24 mouse cellular contexts compared by ENCODE assay signal in genomic region chr13:49158040-49158713, GRCm38 (mm10). TPM values are rescaled to one million over a fixed set of nuclear protein-coding genes. Genes with fewer than 3 reads are reported as not detected.
DNase-seq lines count a peak whose midpoint lies in the region; ATAC-seq and TF ChIP-seq lines count a peak whose summit lies in the region.
"Had no signal": no experiment of that assay in that cellular context is flagged by ENCODE, and none has a peak within 500 bp of the region (broad histone marks: within the 10 kb centered on the region; RNA-seq: fewer than 3 reads in every experiment).

No protein-coding gene starts in this region.

- 0 out of 2 replicates have a peak, but pooled peaks cover 6% of the 10 kb centered on the region for H3K9me3 ChIP-seq in heart, postnatal 0 days (replicated peaks; ENCODE audit: control insufficient read depth, low read length)
- H3K9me3 ChIP-seq in midbrain, embryonic 11.5 days (ENCODE audit: control insufficient read depth, low read length), result no peaks in the 10 kb centered on the region
- H3K9me3 ChIP-seq: heart, embryonic 10.5 days; hindbrain, embryonic 15.5 days; limb, embryonic 12.5 days; midbrain, embryonic 13.5 days; stomach, embryonic 15.5 days had no signal

- H3K27me3 ChIP-seq in heart, postnatal 0 days (ENCODE audit: control insufficient read depth, insufficient read depth, low read length), result no peaks in the 10 kb centered on the region
- no peaks in the 10 kb centered on the region for H3K27me3 ChIP-seq in midbrain, embryonic 11.5 days (ENCODE audit: control insufficient read depth, insufficient read depth, low read length)
- H3K27me3 ChIP-seq: hindbrain, embryonic 15.5 days; midbrain, embryonic 13.5 days; neural tube, embryonic 13.5 days; stomach, embryonic 15.5 days had no signal

- H3K27ac ChIP-seq in heart, postnatal 0 days (ENCODE audit: low read depth), result no peak overlapping the region
- no peak overlapping the region for H3K27ac ChIP-seq in midbrain, embryonic 11.5 days (ENCODE audit: low read depth, low read length)
- H3K27ac ChIP-seq: heart, embryonic 10.5 days; hindbrain, embryonic 15.5 days; layer of hippocampus, adult 2 months; limb, embryonic 12.5 days; midbrain, embryonic 13.5 days; neural tube, embryonic 13.5 days; stomach, embryonic 15.5 days had no signal

- H3K4me2 ChIP-seq in heart, postnatal 0 days (ENCODE audit: low read depth, low read length), result no peak overlapping the region
- no peak overlapping the region for H3K4me2 ChIP-seq in midbrain, embryonic 11.5 days
- H3K4me2 ChIP-seq: hindbrain, embryonic 15.5 days; limb, embryonic 12.5 days; liver, embryonic 11.5 days; midbrain, embryonic 13.5 days; neural tube, embryonic 13.5 days; stomach, embryonic 15.5 days had no signal

- no peak for ATAC-seq in heart, postnatal 0 days (ENCODE audit: insufficient read depth, low read depth)
- ATAC-seq in midbrain, embryonic 11.5 days (ENCODE audit: low FRiP score), result no peak
- ATAC-seq: liver, postnatal 0 days; midbrain, embryonic 13.5 days had no signal

- no peak for TF ChIP-seq CTCF in heart, postnatal 0 days (IDR thresholded peaks at IDR 0.05; ENCODE audit: low read depth)

- DNase-seq in heart, postnatal 0 days (ENCODE audit: low spot score), result peak; percentile 3
- no peak for DNase-seq in heart, adult 18-20 months
- peak; percentile 70 for DNase-seq in brain, adult 2 months (ENCODE audit: low read depth, low spot score)
- peak; percentile 27 for DNase-seq in kidney, postnatal 10 days
- DNase-seq in lung, postnatal 14 days, result peak; percentile 28
- no peak for DNase-seq in midbrain, embryonic 11.5 days (ENCODE audit: low spot score, missing footprints)
- DNase-seq in cerebellum, postnatal 10 days, result no peak
- no peak for DNase-seq in natural killer cell, adult 2 months (ENCODE audit: low spot score in 2 of 2)
- DNase-seq: adrenal gland, postnatal 25 days; cerebellum, postnatal 14 days; liver, postnatal 0 days; retina, postnatal 1 day; right cerebral cortex, postnatal 4 days; thymus, postnatal 25 days had no signal

- WGBS in heart, postnatal 0 days, result 64% methylated on average over 10 of the region's 10 CpGs
- 80% methylated on average over 10 of the region's 10 CpGs for WGBS in midbrain, embryonic 11.5 days

- H3K4me3 ChIP-seq in heart, postnatal 0 days (ENCODE audit: low read depth, low read length), result no peak overlapping the region
- H3K4me3 ChIP-seq in midbrain, embryonic 11.5 days (ENCODE audit: low read depth, low read length), result no peak overlapping the region
- H3K4me3 ChIP-seq: heart, embryonic 10.5 days; hindbrain, embryonic 15.5 days; layer of hippocampus, adult 2 months; limb, embryonic 12.5 days; midbrain, embryonic 13.5 days; neural tube, embryonic 13.5 days; stomach, embryonic 15.5 days had no signal

- no peak overlapping the region for H3K9ac ChIP-seq in heart, postnatal 0 days (replicated peaks; ENCODE audit: low read depth, low read length)
- H3K9ac ChIP-seq in midbrain, embryonic 11.5 days (ENCODE audit: low read length), result no peak overlapping the region
- H3K9ac ChIP-seq: hindbrain, embryonic 15.5 days; limb, embryonic 12.5 days; liver, postnatal 0 days; midbrain, embryonic 13.5 days; neural tube, embryonic 13.5 days; stomach, embryonic 15.5 days had no signal

- 0 out of 2 replicates have a peak, but pooled peaks cover 12% of the 10 kb centered on the region for H3K4me1 ChIP-seq in heart, postnatal 0 days (ENCODE audit: control insufficient read depth, insufficient read depth)
- no peaks in the 10 kb centered on the region for H3K4me1 ChIP-seq in midbrain, embryonic 11.5 days (ENCODE audit: control insufficient read depth, insufficient read depth, low read length)
- H3K4me1 ChIP-seq: limb, embryonic 12.5 days; midbrain, embryonic 13.5 days; stomach, embryonic 15.5 days had no signal

- H3K36me3 ChIP-seq in heart, postnatal 0 days (replicated peaks; ENCODE audit: control insufficient read depth, insufficient read depth, low read length), result no peaks in the 10 kb centered on the region
- H3K36me3 ChIP-seq in midbrain, embryonic 11.5 days (ENCODE audit: control insufficient read depth, insufficient read depth, low read length), result no peaks in the 10 kb centered on the region
- H3K36me3 ChIP-seq: heart, embryonic 10.5 days; hindbrain, embryonic 15.5 days; limb, embryonic 12.5 days; midbrain, embryonic 13.5 days; neural tube, embryonic 13.5 days; stomach, embryonic 15.5 days had no signal

- no peak for TF ChIP-seq EP300 in heart, postnatal 0 days (IDR thresholded peaks at IDR 0.05; ENCODE audit: low read depth)

RNA-seq across cellular contexts. Expression of gene Wnk2, which starts 10.4 kb away (rescaled TPM):
- 5.4 and 5.5 TPM in 2 replicates for total RNA-seq in heart, postnatal 0 days (2014; rRNA removed; ENCODE audit: low replicate concordance)
- 1.5 TPM in 2 replicates for polyA plus RNA-seq in heart, postnatal 0 days (2015; fragmentation: Nextera tagmentation; extraction: Ambion mirVana)
- 10 to 100 TPM; 70.1 to 70.9 TPM for total RNA-seq in heart, adult 18-20 months (2021)
- polyA plus RNA-seq in midbrain, embryonic 11.5 days (2014; fragmentation: Nextera tagmentation; extraction: Ambion mirVana), result 6.1 and 7.8 TPM in 2 replicates
- total RNA-seq: hematopoietic stem cell, adult 5-6 weeks; megakaryocyte progenitor cell, adult 5-6 weeks had no signal

RNA-seq across cellular contexts. Expression of gene Ninj1, which starts 29.1 kb away (rescaled TPM):
- total RNA-seq in heart, postnatal 0 days (2014; rRNA removed; ENCODE audit: low replicate concordance), result 75.3 and 102 TPM in 2 replicates
- 94.6 and 97.2 TPM in 2 replicates for polyA plus RNA-seq in heart, postnatal 0 days (2015; fragmentation: Nextera tagmentation; extraction: Ambion mirVana)
- 100 to 1,000 TPM; 122 to 123 TPM for total RNA-seq in heart, adult 18-20 months (2021)
- polyA plus RNA-seq in midbrain, embryonic 11.5 days (2014; fragmentation: Nextera tagmentation; extraction: Ambion mirVana), result 17.5 TPM in 2 replicates

RNA-seq across cellular contexts. Expression of gene Card19, which starts 57.7 kb away (rescaled TPM):
- total RNA-seq in heart, postnatal 0 days (2014; rRNA removed; ENCODE audit: low replicate concordance), result 114 and 136 TPM in 2 replicates
- 188 TPM in 2 replicates for polyA plus RNA-seq in heart, postnatal 0 days (2015; fragmentation: Nextera tagmentation; extraction: Ambion mirVana)
- 100 to 1,000 TPM; 145 to 150 TPM for total RNA-seq in heart, adult 18-20 months (2021)
- polyA plus RNA-seq in midbrain, embryonic 11.5 days (2014; fragmentation: Nextera tagmentation; extraction: Ambion mirVana), result 17.1 and 18.0 TPM in 2 replicates

Comparison
In these comparisons a context has a peak if more than half of its experiments do, and no peak if none do; other contexts are left out.
1. DNase-seq: peak in heart, postnatal 0 days (single experiment), brain, adult 2 months (single experiment), kidney, postnatal 10 days (single experiment) and lung, postnatal 14 days (single experiment); none in heart, adult 18-20 months (0 of 2), midbrain, embryonic 11.5 days (single experiment), cerebellum, postnatal 10 days (0 of 2) and natural killer cell, adult 2 months (0 of 2).
2. RNA of gene Wnk2, which starts 10.4 kb away (total RNA-seq): 70.1 to 70.9 TPM in heart, adult 18-20 months; 5.4 to 5.5 TPM in heart, postnatal 0 days; every median in the first group is over 10 times any median in the second.